ENCODE assay signal across 8 mouse cellular contexts in the genomic region with DNA sequence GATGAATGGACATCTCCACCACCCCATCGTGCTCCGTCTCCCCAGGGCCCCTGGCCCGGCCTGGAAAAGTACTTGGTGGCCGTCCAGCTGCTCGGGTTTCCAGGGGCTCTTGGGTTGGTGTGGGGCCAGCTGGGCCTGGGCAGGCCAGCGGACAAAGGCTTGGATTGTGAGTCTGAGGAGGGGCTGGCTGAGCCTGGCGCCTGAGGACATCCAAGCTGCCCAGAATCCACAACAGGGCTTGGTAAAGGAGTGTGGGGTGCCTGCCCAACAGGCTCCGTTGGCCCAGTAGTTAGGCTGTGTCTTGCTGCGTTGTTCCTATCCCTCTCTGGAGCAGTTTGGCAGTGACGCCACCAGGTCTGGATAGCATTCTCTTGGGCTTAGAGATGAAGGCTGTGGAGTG. TPM values are rescaled to one million over a fixed set of nuclear protein-coding genes. Genes with fewer than 3 reads are reported as not detected.
DNase-seq lines count a peak whose midpoint lies in the region; ATAC-seq and TF ChIP-seq lines count a peak whose summit lies in the region.
"Had no signal": no experiment of that assay in that cellular context is flagged by ENCODE, and none has a peak within 500 bp of the region (broad histone marks: within the 10 kb centered on the region; RNA-seq: fewer than 3 reads in every experiment).

No protein-coding gene starts in this region.

- H3K36me3 ChIP-seq in hindbrain, embryonic 15.5 days = no peaks in the 10 kb centered on the region
- H3K36me3 ChIP-seq in limb, embryonic 13.5 days = no peaks in the 10 kb centered on the region
- no peaks in the 10 kb centered on the region for H3K36me3 ChIP-seq in small intestine, adult 2 months (ENCODE audit: control insufficient read depth, insufficient read depth, low read length)
- H3K36me3 ChIP-seq: liver, embryonic 13.5 days had no signal

- peak overlapping the region; percentile 43 for H3K4me2 ChIP-seq in hindbrain, embryonic 15.5 days
- peak overlapping the region; percentile 44 for H3K4me2 ChIP-seq in limb, embryonic 13.5 days (replicated peaks)
- H3K4me2 ChIP-seq: liver, embryonic 13.5 days had no signal

- peak; percentile 58 for DNase-seq in cerebellum, adult 11 months
- peak; percentile 41 to 69 for DNase-seq in cerebellum, postnatal 25 days
- DNase-seq in kidney, postnatal 14 days = no peak
- DNase-seq in gastrocnemius, postnatal 10 days = no peak
- DNase-seq: liver, embryonic 13.5 days had no signal

- peak overlapping the region; percentile 81 for H3K27ac ChIP-seq in hindbrain, embryonic 15.5 days (replicated peaks)
- H3K27ac ChIP-seq in limb, embryonic 13.5 days = no peak overlapping the region
- no peak overlapping the region for H3K27ac ChIP-seq in small intestine, adult 2 months (ENCODE audit: insufficient read depth, low read depth, low read length)
- H3K27ac ChIP-seq: liver, embryonic 13.5 days had no signal

- peak; percentile 82 for ATAC-seq in hindbrain, embryonic 15.5 days (ENCODE audit: low FRiP score, low read depth)
- ATAC-seq in limb, embryonic 13.5 days (ENCODE audit: low FRiP score, low read depth) = no peak

- no peak for TF ChIP-seq POLR2A in small intestine, adult 2 months (IDR thresholded peaks at IDR 0.05; ENCODE audit: low read depth, low read length)

- peak overlapping the region; percentile 4; the same call in 1 of the 2 replicates for H3K4me3 ChIP-seq in hindbrain, embryonic 15.5 days
- 0 out of 2 replicates have a peak overlapping the region, but pooled peaks have one; percentile 19 for H3K4me3 ChIP-seq in limb, embryonic 13.5 days
- H3K4me3 ChIP-seq in small intestine, adult 2 months (ENCODE audit: low read depth, low read length) = peak overlapping the region; percentile 7; the same call in 1 of the 2 replicates
- H3K4me3 ChIP-seq: liver, embryonic 13.5 days had no signal

- TF ChIP-seq CTCF in small intestine, adult 2 months (IDR thresholded peaks at IDR 0.05; ENCODE audit: extremely low read depth, insufficient read length, insufficient replicate concordance, low read depth, low read length) = no peak

- 2% methylated on average over 10 of the region's 10 CpGs for WGBS in hindbrain, embryonic 15.5 days
- WGBS in limb, embryonic 13.5 days = 5% methylated on average over 10 of the region's 10 CpGs
- 17% methylated on average over 10 of the region's 10 CpGs for WGBS in small intestine, adult 2 months

- H3K4me1 ChIP-seq in hindbrain, embryonic 15.5 days (replicated peaks) = peaks cover 43% of the 10 kb centered on the region
- peaks cover 28% of the 10 kb centered on the region for H3K4me1 ChIP-seq in limb, embryonic 13.5 days
- H3K4me1 ChIP-seq in small intestine, adult 2 months (ENCODE audit: control insufficient read depth, insufficient read depth, insufficient read length, low read length) = peaks cover 9% of the 10 kb centered on the region; the same call in 1 of the 2 replicates

- no peaks in the 10 kb centered on the region for H3K9me3 ChIP-seq in hindbrain, embryonic 15.5 days
- no peaks in the 10 kb centered on the region for H3K9me3 ChIP-seq in limb, embryonic 13.5 days
- H3K9me3 ChIP-seq: liver, embryonic 13.5 days had no signal

- peaks cover 52% of the 10 kb centered on the region for H3K27me3 ChIP-seq in hindbrain, embryonic 15.5 days
- peaks cover 90% of the 10 kb centered on the region for H3K27me3 ChIP-seq in limb, embryonic 13.5 days
- peaks cover 30% of the 10 kb centered on the region for H3K27me3 ChIP-seq in small intestine, adult 2 months (ENCODE audit: control insufficient read depth, insufficient read depth, low read length)

- H3K9ac ChIP-seq in hindbrain, embryonic 15.5 days = no peak overlapping the region
- H3K9ac ChIP-seq in limb, embryonic 13.5 days = peak overlapping the region; percentile 25; the same call in 1 of the 2 replicates
- H3K9ac ChIP-seq: liver, embryonic 13.5 days had no signal

RNA-seq across cellular contexts. Expression of a gene that starts 6.0 kb away (rescaled TPM):
- 21.4 and 23.4 TPM in 2 replicates for polyA plus RNA-seq in hindbrain, embryonic 15.5 days (2015; fragmentation: Nextera tagmentation; extraction: Ambion mirVana)
- polyA plus RNA-seq in limb, embryonic 13.5 days (2015; fragmentation: Nextera tagmentation; extraction: Ambion mirVana) = 5.5 and 5.9 TPM in 2 replicates
- polyA plus RNA-seq in small intestine, adult 2 months (2012; rRNA removed) = 0.55 and 0.67 TPM in 2 replicates
- total RNA-seq in gastrocnemius, postnatal 10 days (2021) = under 1 TPM in 1 of 2 experiments, not detected in 1; 0.31 TPM

RNA-seq across cellular contexts. Expression of a gene that starts 6.1 kb away (rescaled TPM):
- 93.3 and 96.0 TPM in 2 replicates for polyA plus RNA-seq in hindbrain, embryonic 15.5 days (2015; fragmentation: Nextera tagmentation; extraction: Ambion mirVana)
- polyA plus RNA-seq in limb, embryonic 13.5 days (2015; fragmentation: Nextera tagmentation; extraction: Ambion mirVana) = 14.6 and 16.6 TPM in 2 replicates
- 7.3 and 17.7 TPM in 2 replicates for polyA plus RNA-seq in small intestine, adult 2 months (2012; rRNA removed)
- 1 to 10 TPM in 1 of 2 experiments, under 1 TPM in 1; 0.75 to 1.6 TPM for total RNA-seq in gastrocnemius, postnatal 10 days (2021)

RNA-seq across cellular contexts. Expression of a gene that starts 14.5 kb away (rescaled TPM):
- 21.7 and 21.8 TPM in 2 replicates for polyA plus RNA-seq in hindbrain, embryonic 15.5 days (2015; fragmentation: Nextera tagmentation; extraction: Ambion mirVana)
- 11.9 and 13.0 TPM in 2 replicates for polyA plus RNA-seq in limb, embryonic 13.5 days (2015; fragmentation: Nextera tagmentation; extraction: Ambion mirVana)
- 22.8 and 57.9 TPM in 2 replicates for polyA plus RNA-seq in small intestine, adult 2 months (2012; rRNA removed)
- 10 to 100 TPM; 21.3 to 22.8 TPM for total RNA-seq in gastrocnemius, postnatal 10 days (2021)

RNA-seq across cellular contexts. Expression of a gene that starts 35.9 kb away (rescaled TPM):
- polyA plus RNA-seq in hindbrain, embryonic 15.5 days (2015; fragmentation: Nextera tagmentation; extraction: Ambion mirVana) = 15.4 and 16.1 TPM in 2 replicates
- polyA plus RNA-seq in limb, embryonic 13.5 days (2015; fragmentation: Nextera tagmentation; extraction: Ambion mirVana) = 0.76 and 0.80 TPM in 2 replicates
- polyA plus RNA-seq in small intestine, adult 2 months (2012; rRNA removed) = 0.11 and 0.24 TPM in 2 replicates
- total RNA-seq in gastrocnemius, postnatal 10 days (2021) = under 1 TPM; 0.16 to 0.23 TPM

RNA-seq across cellular contexts. Expression of a gene that starts 36.2 kb away (rescaled TPM):
- 98.3 and 110 TPM in 2 replicates for polyA plus RNA-seq in hindbrain, embryonic 15.5 days (2015; fragmentation: Nextera tagmentation; extraction: Ambion mirVana)
- polyA plus RNA-seq in limb, embryonic 13.5 days (2015; fragmentation: Nextera tagmentation; extraction: Ambion mirVana) = 78.3 and 85.2 TPM in 2 replicates
- polyA plus RNA-seq in small intestine, adult 2 months (2012; rRNA removed) = 7.1 and 17.8 TPM in 2 replicates
- total RNA-seq in gastrocnemius, postnatal 10 days (2021) = 10 to 100 TPM; 11.9 to 14.3 TPM

Comparison
In these comparisons a context has a peak if more than half of its experiments do, and no peak if none do; other contexts are left out.
1. DNase-seq: peak in cerebellum, adult 11 months (single experiment) and cerebellum, postnatal 25 days (2 of 2); none in kidney, postnatal 14 days (single experiment) and gastrocnemius, postnatal 10 days (single experiment).
2. Peak in every context shown above with its lines, with median percentiles within 50 percentile points of each other: H3K4me3 ChIP-seq.